Mouse (Mus musculus) brown adipose tissue, adult 24 weeks (tissue): ENCODE results near the gene Limk1. TPM values are rescaled to one million over a fixed set of nuclear protein-coding genes. Genes with fewer than 3 reads are reported as not detected.

Source experiments
- polyA plus RNA-seq: library from polyadenylated mRNA; stranded (reverse); fragments of >200 nt; gene quantifications from 2 replicates; pipeline ENCODE4 v1.2.4, GENCODE M21; 2012; ENCODE audit not compliant: missing spikeins, insufficient read depth, insufficient read length

The Limk1 gene
- polyA plus RNA-seq, 1 experiment = 7.5 TPM

Other genes with a start within 250 kb of the Limk1 start
- gene Gtf2ird1, start 231.9 kb downstream of the Limk1 start, polyA plus RNA-seq = 37.9 and 80.1 TPM in 2 replicates
- 4.0 and 6.9 TPM in 2 replicates for gene Clip2, start 136.2 kb downstream of the Limk1 start, polyA plus RNA-seq
- gene Syna, start 128.4 kb downstream of the Limk1 start, polyA plus RNA-seq = not detected in 2 replicates
- 29.7 and 32.3 TPM in 2 replicates for gene Rfc2, start 107.2 kb downstream of the Limk1 start, polyA plus RNA-seq
- gene Lat2, start 73.6 kb downstream of the Limk1 start, polyA plus RNA-seq = 0.83 and 1.4 TPM in 2 replicates
- 116 and 126 TPM in 2 replicates for gene Eif4h, start 49.1 kb downstream of the Limk1 start, polyA plus RNA-seq
- 5.4 and 7.3 TPM in 2 replicates for gene Eln, start 58.7 kb upstream of the Limk1 start, polyA plus RNA-seq
- not detected in 2 replicates for gene Tmem270, start 218.1 kb upstream of the Limk1 start, polyA plus RNA-seq
- not detected in 2 replicates for gene Cldn13, start 226.9 kb upstream of the Limk1 start, polyA plus RNA-seq
- gene Mettl27, start 243.8 kb upstream of the Limk1 start, polyA plus RNA-seq = 6.3 and 9.3 TPM in 2 replicates